Mouse (Mus musculus) spleen, postnatal 4 days (tissue): ENCODE measurements around the gene Net1.
"Not testable (repeated sequence)": the region's sequence is repeated elsewhere in the genome, so short reads cannot be mapped to it uniquely, and the experiment has no call there.

Source experiments
- DNase-seq, 2 experiments: peaks; one replicate each; pipeline ENCODE4 v3.0.0; 2022; ENCODE audit warnings: low spot score in 2 of 2

Net1 gene

DNA sequence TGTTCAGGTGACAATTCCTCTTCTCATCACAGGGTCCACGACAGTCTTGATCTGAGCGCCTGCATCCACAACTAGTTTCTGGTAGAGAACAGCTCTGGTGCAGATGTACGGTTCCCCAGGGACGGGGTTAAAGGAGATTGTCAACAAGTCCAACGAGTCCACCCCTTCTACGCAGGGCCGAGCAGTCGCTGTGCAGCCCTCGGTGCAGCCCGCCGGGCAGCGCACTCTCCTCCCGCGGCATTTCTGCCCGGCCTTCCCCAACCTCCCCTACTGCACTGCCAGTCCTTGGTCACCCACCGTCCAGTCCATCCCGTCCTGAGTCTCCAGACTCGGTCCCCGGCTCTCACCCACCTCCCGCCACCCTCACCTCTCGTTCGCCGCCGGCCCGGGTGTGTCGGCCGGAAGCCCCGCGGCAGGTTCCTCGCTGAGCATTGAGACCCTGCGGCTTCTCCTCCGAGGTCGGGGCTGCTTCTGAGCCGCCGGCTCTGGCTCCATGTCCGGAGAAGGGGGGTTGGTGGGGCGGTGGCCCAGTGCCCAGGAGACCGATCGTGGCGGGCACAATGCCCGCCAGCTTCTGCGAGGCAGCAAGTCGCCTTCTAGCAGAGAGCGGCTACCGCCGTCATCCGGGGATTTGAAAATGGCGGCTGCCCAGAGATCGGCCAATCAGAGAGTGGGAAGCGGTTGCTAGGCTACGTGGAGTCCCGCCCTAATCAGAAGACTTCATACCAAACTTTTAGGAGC is at the start of gene Net1, which contains the start of gene Tubal3:
Gene Net1 (minus strand): TSS at position 650 of the 741 bp plus-strand sequence.
Gene Tubal3 (plus strand): TSS at position 704 of the 741 bp plus-strand sequence.
- DNase-seq: peak; percentile 90 to 95

GRCm38 (mm10) chr13:3951198-3951914 is 33.3 kb upstream of the Net1 start:
- no peak for DNase-seq

GRCm38 (mm10) chr13:3949477-3949876 is 31.5 kb upstream of the Net1 start:
- no peak for DNase-seq

DNA sequence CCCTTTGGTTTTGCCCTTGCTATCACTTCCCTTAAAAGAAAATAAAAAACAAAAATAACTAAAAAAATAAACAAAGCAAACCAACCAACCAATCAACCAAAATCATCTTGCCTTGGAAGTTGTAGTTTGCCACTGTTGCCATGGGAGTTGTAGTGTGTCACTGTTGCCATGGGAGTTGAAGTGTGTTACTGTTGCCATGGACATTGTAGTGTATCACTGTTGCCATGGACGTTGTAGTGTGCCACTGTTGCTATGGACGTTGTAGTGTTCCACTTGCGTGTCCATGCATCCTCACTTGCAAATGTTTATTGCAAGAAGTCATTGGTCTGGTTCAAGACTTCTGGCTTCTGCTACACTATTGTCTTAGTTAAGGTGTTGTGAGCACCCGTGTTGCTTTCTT is 29.2 kb upstream of the Net1 start:
- DNase-seq: no peak

DNA sequence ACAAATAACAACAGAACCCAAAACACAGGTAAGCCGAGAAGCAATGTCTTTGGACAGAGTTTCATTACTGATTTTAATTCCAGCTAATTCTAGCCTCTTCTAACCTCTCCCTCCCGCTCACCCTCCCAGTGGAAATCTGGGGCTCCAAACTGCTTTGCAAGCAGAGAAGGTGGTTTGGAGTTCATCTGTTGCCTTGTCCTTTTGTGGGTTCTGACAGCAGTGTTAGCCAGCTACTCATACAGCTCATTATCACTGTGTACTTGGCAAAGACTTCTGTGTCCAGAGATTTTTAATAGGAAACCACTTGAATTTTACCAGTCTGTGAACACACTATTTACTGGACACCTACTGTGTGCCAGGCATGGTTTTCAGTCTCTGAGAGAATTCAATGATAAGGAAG is 27.2 kb upstream of the Net1 start, which contains the start of gene Ucn3:
Gene Ucn3 (minus strand): TSS at position 101 of the 400 bp plus-strand sequence.
- DNase-seq: no peak

- DNase-seq: no peak
These were observed 26.7 kb upstream of the Net1 start for GRCm38 (mm10) chr13:3944699-3945098.

GRCm38 (mm10) chr13:3926046-3926445 is 8.0 kb upstream of the Net1 start:
- no peak for DNase-seq

GRCm38 (mm10) chr13:3925632-3926031 is 7.6 kb upstream of the Net1 start:
- no peak for DNase-seq

GRCm38 (mm10) chr13:3924483-3924882 is 6.5 kb upstream of the Net1 start:
- no peak for DNase-seq

GRCm38 (mm10) chr13:3913504-3913903 is 4.5 kb downstream of the Net1 start:
- DNase-seq: no peak

DNA sequence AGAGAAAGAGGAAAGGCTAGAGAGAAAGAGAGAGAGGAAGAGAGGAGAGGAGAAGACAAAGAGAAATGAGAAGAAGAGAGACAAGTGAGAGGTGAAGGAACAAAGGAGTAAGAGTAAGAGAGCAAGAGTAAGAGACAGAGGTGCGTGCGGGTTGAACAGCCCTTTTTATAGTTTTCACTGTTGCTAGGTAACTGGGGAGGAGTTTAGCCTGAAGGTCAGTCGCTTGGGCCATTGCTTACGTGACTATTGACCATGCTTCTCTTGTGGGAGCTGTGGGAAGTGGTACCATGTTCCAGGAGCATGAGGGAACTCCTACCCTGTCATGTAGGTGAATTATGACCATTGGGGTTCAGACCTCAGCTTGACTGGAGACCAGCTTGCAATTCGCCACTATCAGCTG is 7.7 kb downstream of the Net1 start:
- no peak for DNase-seq

GRCm38 (mm10) chr13:3908262-3908661 is 9.8 kb downstream of the Net1 start:
- DNase-seq: no peak

GRCm38 (mm10) chr13:3907151-3907696 is 10.8 kb downstream of the Net1 start:
- DNase-seq: no peak

DNA sequence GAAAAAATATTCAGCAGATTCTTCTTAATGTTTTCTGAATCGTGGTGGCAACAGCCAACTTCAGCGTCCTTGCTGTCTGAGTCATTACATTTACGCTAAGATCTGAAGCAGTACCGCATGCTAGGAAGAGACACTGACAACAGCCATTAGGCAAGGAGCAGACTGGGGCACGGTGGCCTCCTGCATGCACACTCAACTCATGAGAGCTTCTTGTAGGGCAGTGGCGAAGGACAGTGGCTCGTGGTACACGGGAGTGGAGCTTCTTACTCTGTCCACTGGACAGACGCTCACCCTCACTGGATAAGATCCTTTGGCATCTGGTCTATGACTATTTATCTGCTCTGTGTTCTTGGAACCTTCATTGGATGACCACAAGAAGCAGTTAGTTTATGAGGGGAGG is 18.7 kb downstream of the Net1 start:
- no peak for DNase-seq

DNA sequence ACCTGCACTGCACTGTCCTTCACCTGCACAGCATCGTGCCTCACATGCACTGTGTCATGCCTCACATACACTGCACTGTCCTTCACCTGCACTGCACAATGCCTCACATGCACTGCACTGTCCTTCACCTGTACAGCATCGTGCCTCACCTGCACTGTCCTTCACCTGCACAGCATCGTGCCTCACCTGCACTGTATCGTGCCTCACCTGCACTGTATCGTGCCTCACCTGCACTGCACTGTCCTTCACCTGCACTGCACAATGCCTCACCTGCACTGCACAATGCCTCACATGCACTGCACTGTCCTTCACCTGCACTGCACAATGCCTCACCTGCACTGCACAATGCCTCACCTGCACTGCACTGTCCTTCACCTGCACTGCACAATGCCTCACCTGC is 19.8 kb downstream of the Net1 start:
- DNase-seq: not testable (repeated sequence)

DNA sequence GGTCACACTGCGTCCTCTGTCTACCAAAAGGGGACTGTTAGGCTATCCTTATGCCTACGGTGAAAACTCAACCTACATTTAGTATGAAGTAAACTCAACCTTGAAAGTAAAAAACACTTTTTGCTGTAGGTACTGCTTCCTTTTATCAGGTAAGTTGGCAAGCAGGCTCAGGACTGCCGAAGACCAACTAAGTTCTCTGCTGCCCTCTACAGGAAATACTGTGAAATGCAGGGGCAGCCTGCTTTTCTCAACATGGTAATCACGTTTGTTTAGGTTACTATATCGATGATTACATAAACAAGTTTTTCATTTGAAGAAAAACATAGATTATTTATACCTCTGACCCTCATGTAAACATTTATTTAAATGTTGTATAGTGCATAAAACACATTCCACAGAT is 21.1 kb downstream of the Net1 start:
- peak; percentile 78 to 89 for DNase-seq

- no peak for DNase-seq
These were observed 22.0 kb downstream of the Net1 start for GRCm38 (mm10) chr13:3896032-3896431.

- DNase-seq: no peak
These were observed 22.5 kb downstream of the Net1 start for GRCm38 (mm10) chr13:3895397-3895980.

- DNase-seq: no peak
These were observed 23.5 kb downstream of the Net1 start for GRCm38 (mm10) chr13:3894549-3894948.

DNA sequence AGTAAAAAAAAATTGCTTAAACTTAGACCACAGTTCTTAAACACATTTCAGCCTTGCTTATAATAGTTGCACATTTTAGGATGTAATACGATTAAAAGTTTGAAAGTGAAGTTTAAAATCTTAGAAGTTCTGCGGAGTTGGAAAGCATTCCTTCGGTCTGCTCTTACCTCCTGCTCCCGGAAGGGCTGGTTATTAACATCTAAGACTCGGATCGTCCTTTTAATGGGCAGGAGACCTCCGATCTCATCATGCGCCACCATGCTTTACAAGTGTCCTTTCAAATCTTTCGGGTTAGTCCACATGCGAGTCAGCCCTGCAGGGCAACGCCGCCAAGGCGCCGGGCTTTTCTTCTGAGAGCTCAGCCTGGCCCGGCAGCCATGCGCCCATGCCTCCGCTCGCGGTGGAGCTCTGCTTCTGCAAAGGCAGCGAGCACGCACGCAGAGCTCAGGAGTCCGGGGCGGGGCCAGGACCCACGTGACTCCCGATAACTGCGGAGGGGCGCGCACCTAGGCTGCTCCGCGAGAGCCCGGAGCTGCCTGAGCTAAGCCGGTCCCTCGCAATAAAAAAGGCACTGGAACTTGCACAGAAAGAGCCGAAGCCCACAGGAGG is 24.8 kb downstream of the Net1 start:
- DNase-seq: peak; percentile 92 to 95

DNA sequence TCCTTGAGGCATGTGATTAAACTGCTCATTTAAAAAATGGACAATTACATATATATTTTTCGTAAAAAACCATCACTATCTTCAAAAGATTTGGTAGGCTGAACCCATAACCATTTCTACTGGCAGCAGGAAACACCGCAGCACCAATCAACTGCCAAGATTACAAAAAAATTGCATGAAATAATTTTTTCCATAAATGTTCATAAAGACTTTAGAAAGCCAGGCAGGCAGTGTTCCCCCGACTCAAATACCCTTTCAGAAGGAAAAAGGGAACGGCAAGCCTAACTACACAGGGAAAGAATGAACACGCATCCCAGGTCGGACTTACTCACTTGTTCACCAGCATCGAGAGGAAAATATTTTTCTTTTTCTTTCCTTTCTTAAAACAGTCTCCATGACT is 25.4 kb downstream of the Net1 start:
- no peak for DNase-seq

DNA sequence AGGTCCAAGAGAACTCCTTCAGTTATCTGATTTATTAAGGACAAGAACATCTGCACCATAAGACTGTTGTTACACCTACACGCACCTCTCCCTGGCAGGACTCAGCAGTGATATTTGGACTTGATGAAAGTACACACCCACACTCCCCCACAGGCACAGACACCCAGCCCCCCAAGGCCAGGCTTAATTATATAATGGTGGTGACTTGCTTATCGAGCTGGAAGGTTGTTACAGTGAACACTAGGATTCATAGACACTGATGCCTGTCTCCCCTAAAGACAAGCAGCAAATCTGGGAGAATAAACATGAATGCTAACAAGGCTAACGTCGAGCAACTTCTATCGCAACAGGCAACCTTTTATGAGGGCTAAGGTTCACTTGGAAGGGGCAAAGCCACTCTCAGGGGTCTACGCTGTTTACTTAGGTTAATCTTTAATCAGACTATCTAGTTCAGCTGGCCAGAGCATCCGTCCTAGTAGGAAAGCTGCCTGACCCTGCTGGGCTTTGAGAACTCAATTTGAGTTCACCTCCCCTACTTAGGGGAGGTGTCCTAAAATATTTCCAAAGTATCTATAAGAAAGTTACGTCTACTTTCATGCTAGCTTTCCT is 26.4 kb downstream of the Net1 start:
- DNase-seq: no peak
